Mouse (Mus musculus) MEL (cell line): ENCODE measurements at regions not wholly inside any gene's neighbourhood (a gene's known extent, or its start where the extent isn't known, plus 50 kb on each side); places are given as distances from the start of the nearest gene placed in this dataset.

Source experiments
- EP300 ChIP-seq, 2 experiments: IDR thresholded peaks; 2 replicates each; pipeline ENCODE4 v1.6.1; 2011; ENCODE audit warnings: improper control_type of control experiment in 2 of 2, low read length in 2 of 2, low read depth in 1 of 2, mild to moderate bottlenecking in 1 of 2
- MAZ ChIP-seq: IDR thresholded peaks from 2 replicates; pipeline ENCODE4 v1.6.1; 2012; ENCODE audit warnings: low read depth, mild to moderate bottlenecking, inconsistent platforms, low read length, improper control_type of control experiment
- MYC ChIP-seq: IDR thresholded peaks from 2 replicates; pipeline ENCODE4 v1.6.1; 2011; ENCODE audit warnings: low read depth, mild to moderate bottlenecking, low read length, improper control_type of control experiment, moderate library complexity
- NRF1 ChIP-seq: IDR thresholded peaks from 2 replicates; pipeline ENCODE4 v1.6.1; 2014; ENCODE audit warnings: low read depth, mild to moderate bottlenecking, inconsistent platforms, low read length, improper control_type of control experiment, moderate library complexity; ENCODE audit not compliant: poor library complexity, insufficient read depth, severe bottlenecking
- POLR2A ChIP-seq, 2 experiments: IDR thresholded peaks; 2 replicates each; pipeline ENCODE4 v1.6.1; 2011 to 2012; ENCODE audit warnings: low read length in 2 of 2, mild to moderate bottlenecking in 2 of 2, control low read depth in 1 of 2, improper control_type of control experiment in 1 of 2, low read depth in 1 of 2, moderate library complexity in 1 of 2; ENCODE audit not compliant: control insufficient read depth in 1 of 2, insufficient read depth in 1 of 2, poor library complexity in 1 of 2
- POLR2AphosphoS5 ChIP-seq: IDR thresholded peaks from 2 replicates; pipeline ENCODE4 v1.6.1; 2012; ENCODE audit warnings: low read depth, borderline replicate concordance, mild to moderate bottlenecking, inconsistent platforms, low read length, moderate library complexity, mixed read lengths
- SIN3A ChIP-seq: IDR thresholded peaks from 2 replicates; pipeline ENCODE4 v1.6.1; 2012; ENCODE audit warnings: low read length, improper control_type of control experiment, inconsistent platforms
- SMC3 ChIP-seq: IDR thresholded peaks from 2 replicates; pipeline ENCODE4 v1.6.1; 2011; ENCODE audit warnings: low read depth, low read length, improper control_type of control experiment
- USF1 ChIP-seq: IDR thresholded peaks from 2 replicates; pipeline ENCODE4 v1.6.1; 2014; ENCODE audit warnings: low read depth, mild to moderate bottlenecking, inconsistent platforms, low read length, improper control_type of control experiment, moderate library complexity
- ZKSCAN1 ChIP-seq: IDR thresholded peaks from 2 replicates; pipeline ENCODE4 v1.6.1; 2012; ENCODE audit warnings: low read depth, mild to moderate bottlenecking, inconsistent platforms, low read length, improper control_type of control experiment, moderate library complexity

DNA sequence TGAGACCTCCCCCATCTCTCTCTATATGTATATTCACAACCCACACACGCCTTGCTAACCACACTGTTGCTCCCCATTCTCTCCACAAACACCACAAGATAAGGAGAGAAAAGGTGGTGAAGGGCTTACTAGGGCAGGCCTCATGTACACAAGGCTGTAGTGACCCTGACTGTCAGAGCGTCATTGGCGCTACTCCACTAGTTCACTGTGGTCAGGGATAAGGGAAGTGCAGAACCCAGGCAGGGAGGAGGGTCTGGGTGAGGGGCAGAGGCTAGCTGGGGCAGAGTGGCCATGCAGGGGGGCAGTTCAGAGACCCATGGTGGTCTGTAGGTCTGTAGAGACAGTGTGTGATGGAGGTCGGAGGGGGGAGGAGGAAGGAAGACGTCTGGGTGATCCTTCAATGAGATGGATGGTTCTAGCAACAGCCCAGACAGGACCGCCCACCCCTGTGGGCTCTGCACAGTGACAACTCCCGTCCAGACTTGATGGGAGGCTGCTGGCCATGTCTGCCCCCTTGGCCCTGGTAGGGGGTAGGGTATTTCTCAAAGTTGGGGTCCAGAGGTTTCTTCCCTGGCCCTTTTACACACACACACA lies 82.1 kb upstream of the Zbtb40 start:
- TF ChIP-seq MYC (no peak), POLR2AphosphoS5 (no peak), NRF1 (no peak), SMC3 (no peak), EP300 (IDR thresholded peaks at IDR 0.05; ENCODE audit: low read depth in 1 of 2, low read length in 2 of 2) (no peak), POLR2A (IDR thresholded peaks at IDR 0.05; ENCODE audit: control insufficient read depth in 1 of 2, insufficient read depth in 1 of 2, low read depth in 1 of 2, low read length in 2 of 2, poor library complexity in 1 of 2) (no peak), MAZ (no peak), USF1 (no peak), SIN3A (no peak), ZKSCAN1 (no peak)
